Mouse (Mus musculus) heart, embryonic 10.5 days (tissue): ENCODE data around the gene Pld3. TPM values are rescaled to one million over a fixed set of nuclear protein-coding genes. Genes with fewer than 3 reads are reported as not detected.

Source experiments
- DNase-seq: peaks from one replicate; pipeline ENCODE4 v3.0.0-alpha.2; 2017; ENCODE audit warnings: low spot score
- H3K27ac ChIP-seq: fragments of 300-500 bp; sonication (generic); 2 replicates; pipeline ENCODE4 v1.5.1; 2016; ENCODE audit warnings: mild to moderate bottlenecking
- H3K27me3 ChIP-seq: fragments of 300-500 bp; sonication (generic); 2 replicates; pipeline ENCODE4 v1.6.1; 2016; ENCODE audit warnings: mild to moderate bottlenecking; ENCODE audit not compliant: poor library complexity, insufficient read depth, severe bottlenecking
- H3K36me3 ChIP-seq: fragments of 300-500 bp; sonication (generic); 2 replicates; pipeline ENCODE4 v1.6.1; 2016; ENCODE audit warnings: mild to moderate bottlenecking, moderate library complexity
- H3K4me1 ChIP-seq: fragments of 300-500 bp; sonication (generic); 2 replicates; pipeline ENCODE4 v1.6.1; 2016; ENCODE audit warnings: mild to moderate bottlenecking
- H3K4me3 ChIP-seq: fragments of 300-500 bp; sonication (generic); 2 replicates; pipeline ENCODE4 v1.5.1; 2016; ENCODE audit warnings: mild to moderate bottlenecking, moderate library complexity
- H3K9me3 ChIP-seq: fragments of 300-500 bp; sonication (generic); 2 replicates; pipeline ENCODE4 v1.6.1; 2016; ENCODE audit warnings: mild to moderate bottlenecking, moderate library complexity
- WGBS: fragments of 180-500 bp; shearing (Covaris S2); methylation state at CpG from one replicate; pipeline ENCODE4 v1.1.7; 2016; 5-methylcytosine and 5-hydroxymethylcytosine counted together
- polyA plus RNA-seq: library from polyadenylated mRNA; unstranded; fragments of >200 nt; fragmentation: Nextera tagmentation; extraction: Ambion mirVana; gene quantifications from 2 replicates; pipeline ENCODE4 v1.2.1, GENCODE M21; 2016

Gene Pld3
- polyA plus RNA-seq, 1 experiment from 2014 or later, result 54.1 TPM

- Histone ChIP-seq H3K4me1 (peaks cover 27% of the 10 kb centered on the region), H3K27ac (no peak overlapping the region), H3K27me3 (peaks cover 5% of the 10 kb centered on the region; the same call in 1 of the 2 replicates), H3K4me3 (no peak overlapping the region), H3K36me3 (0 out of 2 replicates have a peak, but pooled peaks cover 3% of the 10 kb centered on the region), H3K9me3 (no peaks in the 10 kb centered on the region)
- DNase-seq, result no peak
- whole genome bisulfite sequencing, result 81% methylated on average over 12 of the region's 12 CpGs
These were observed 8.2 kb downstream of the Pld3 start for GRCm38 (mm10) chr7:27544675-27545370.

GRCm38 (mm10) chr7:27543851-27544250 lies 9.2 kb downstream of the Pld3 start:
- no peak overlapping the region for H3K4me3 ChIP-seq
- H3K9me3 ChIP-seq, result no peaks in the 10 kb centered on the region
- 0 out of 2 replicates have a peak, but pooled peaks cover 9% of the 10 kb centered on the region for H3K36me3 ChIP-seq
- WGBS, result 76% methylated on average over 4 of the region's 4 CpGs
- H3K27ac ChIP-seq, result no peak overlapping the region
- H3K4me1 ChIP-seq, result peaks cover 27% of the 10 kb centered on the region
- peaks cover 5% of the 10 kb centered on the region; the same call in 1 of the 2 replicates for H3K27me3 ChIP-seq
- no peak for DNase-seq

DNA sequence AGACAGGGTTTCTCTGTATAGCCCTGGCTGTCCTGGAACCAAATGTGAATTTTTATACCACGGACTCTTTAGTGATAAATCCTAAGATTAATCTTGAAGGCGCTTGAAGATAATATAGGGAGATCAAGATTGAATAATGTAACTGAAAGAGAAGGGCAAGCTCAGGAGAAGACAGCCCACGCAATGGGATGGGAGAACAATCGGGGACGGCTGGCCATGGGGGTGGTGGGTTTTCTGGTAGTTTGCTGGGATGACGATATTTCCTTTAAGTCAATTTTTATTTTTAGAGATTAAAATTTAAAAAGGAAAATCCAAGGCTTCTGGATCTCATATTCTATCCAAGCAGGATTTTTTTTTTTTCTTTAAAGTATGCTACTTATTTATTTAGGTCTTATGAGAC lies 10.0 kb downstream of the Pld3 start:
- 41% methylated on average over 6 of the region's 6 CpGs for WGBS
- H3K4me1 ChIP-seq, result peaks cover 27% of the 10 kb centered on the region
- 0 out of 2 replicates have a peak, but pooled peaks cover 9% of the 10 kb centered on the region for H3K36me3 ChIP-seq
- no peaks in the 10 kb centered on the region for H3K9me3 ChIP-seq
- no peak for DNase-seq
- H3K27ac ChIP-seq, result peak overlapping the region; percentile 75
- peaks cover 5% of the 10 kb centered on the region; the same call in 1 of the 2 replicates for H3K27me3 ChIP-seq
- H3K4me3 ChIP-seq, result peak overlapping the region; percentile 66

DNA sequence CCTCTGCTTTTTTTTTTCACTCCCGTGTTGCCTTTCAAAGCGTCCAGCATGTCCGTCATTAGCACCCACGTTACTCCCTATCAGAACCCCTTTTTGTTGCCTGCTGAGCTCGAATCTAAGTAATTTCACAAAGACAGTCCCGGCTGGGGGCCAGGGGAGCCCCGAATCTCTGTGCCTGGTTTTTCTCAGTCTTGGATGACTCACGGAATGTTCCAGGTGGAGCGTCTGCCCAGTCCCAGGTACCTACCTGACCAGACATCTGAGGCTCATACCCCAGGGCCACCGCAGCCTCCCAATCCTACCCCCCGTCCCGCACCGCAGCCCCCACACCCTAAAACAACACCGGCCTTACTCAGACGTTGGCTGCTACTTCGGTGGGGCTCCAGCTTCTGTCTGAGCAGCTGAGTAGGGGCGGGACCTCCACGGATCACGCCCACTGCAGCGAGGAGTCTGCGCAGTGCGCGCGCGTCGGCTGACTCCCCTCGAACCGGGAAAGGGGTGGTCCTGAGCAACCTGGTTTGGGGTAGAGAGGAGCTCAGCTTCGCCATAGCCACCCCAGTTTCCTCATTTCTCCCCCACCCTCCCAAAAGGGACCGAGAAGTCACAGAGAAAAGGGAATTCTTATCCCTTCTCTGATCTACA lies 10.5 kb downstream of the Pld3 start:
- DNase-seq, result peak; percentile 94
- Histone ChIP-seq H3K27me3 (peaks cover 5% of the 10 kb centered on the region; the same call in 1 of the 2 replicates), H3K9me3 (no peaks in the 10 kb centered on the region), H3K27ac (peak overlapping the region; percentile 75), H3K36me3 (peaks cover 12% of the 10 kb centered on the region; the same call in 1 of the 2 replicates), H3K4me3 (peak overlapping the region; percentile 66), H3K4me1 (peaks cover 27% of the 10 kb centered on the region)
- WGBS, result 2% methylated on average over 30 of the region's 30 CpGs

DNA sequence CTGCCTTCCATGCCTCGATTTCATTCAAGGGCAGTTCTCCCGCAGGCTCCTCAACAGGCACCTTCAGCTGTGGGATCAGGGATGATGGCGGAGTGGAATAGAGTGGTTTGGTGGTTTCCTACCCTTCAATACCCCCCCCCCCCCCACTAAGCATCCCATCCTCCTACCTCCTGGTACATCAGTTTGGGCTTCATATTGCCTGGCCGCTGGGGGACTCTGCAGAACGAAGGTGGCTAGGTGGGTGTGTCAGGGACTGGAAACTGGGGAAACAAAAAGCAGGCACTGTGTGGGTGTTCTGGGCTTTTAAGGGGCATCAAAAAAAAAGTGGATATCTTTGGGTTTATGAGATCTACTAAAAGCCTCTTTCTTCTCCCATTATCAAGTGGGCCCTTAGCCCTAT lies 11.1 kb downstream of the Pld3 start:
- peak overlapping the region; percentile 75; the same call in 1 of the 2 replicates for H3K27ac ChIP-seq
- peaks cover 5% of the 10 kb centered on the region; the same call in 1 of the 2 replicates for H3K27me3 ChIP-seq
- H3K36me3 ChIP-seq, result peaks cover 18% of the 10 kb centered on the region
- peaks cover 27% of the 10 kb centered on the region for H3K4me1 ChIP-seq
- peak overlapping the region; percentile 66 for H3K4me3 ChIP-seq
- DNase-seq, result no peak
- H3K9me3 ChIP-seq, result no peaks in the 10 kb centered on the region
- WGBS, result 55% methylated on average over 5 of the region's 5 CpGs

DNA sequence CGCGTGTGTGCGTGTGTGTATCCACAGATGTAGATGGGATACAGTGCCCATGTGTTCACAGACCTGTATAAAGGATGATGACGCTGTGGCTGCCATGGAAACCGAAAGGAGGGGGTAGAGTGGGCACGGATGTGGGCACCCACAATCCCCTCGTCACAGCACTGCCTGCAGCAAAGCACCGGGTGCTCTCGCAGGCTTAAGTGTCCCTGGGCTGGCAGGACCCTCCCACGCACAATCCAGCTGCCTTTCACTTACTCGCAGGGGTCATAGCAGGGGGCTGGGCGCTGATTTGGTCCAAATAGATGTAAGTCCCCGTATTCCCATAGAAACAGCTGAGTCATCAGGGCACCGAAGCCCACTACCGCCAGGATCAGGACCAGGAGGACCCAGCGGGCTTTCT lies 11.6 kb downstream of the Pld3 start:
- DNase-seq, result no peak
- Histone ChIP-seq H3K36me3 (peaks cover 21% of the 10 kb centered on the region), H3K27me3 (peaks cover 5% of the 10 kb centered on the region; the same call in 1 of the 2 replicates), H3K27ac (no peak overlapping the region), H3K4me1 (peaks cover 27% of the 10 kb centered on the region), H3K4me3 (peak overlapping the region; percentile 5; the same call in 1 of the 2 replicates), H3K9me3 (no peaks in the 10 kb centered on the region)
- 79% methylated on average over 16 of the region's 16 CpGs for WGBS

GRCm38 (mm10) chr7:27540935-27541334 lies 12.1 kb downstream of the Pld3 start:
- no peak for DNase-seq
- Histone ChIP-seq H3K27me3 (peaks cover 5% of the 10 kb centered on the region; the same call in 1 of the 2 replicates), H3K4me3 (no peak overlapping the region; the same call in 1 of the 2 replicates), H3K4me1 (peaks cover 27% of the 10 kb centered on the region), H3K36me3 (peaks cover 26% of the 10 kb centered on the region), H3K27ac (no peak overlapping the region), H3K9me3 (no peaks in the 10 kb centered on the region)
- 80% methylated on average over 6 of the region's 6 CpGs for WGBS

DNA sequence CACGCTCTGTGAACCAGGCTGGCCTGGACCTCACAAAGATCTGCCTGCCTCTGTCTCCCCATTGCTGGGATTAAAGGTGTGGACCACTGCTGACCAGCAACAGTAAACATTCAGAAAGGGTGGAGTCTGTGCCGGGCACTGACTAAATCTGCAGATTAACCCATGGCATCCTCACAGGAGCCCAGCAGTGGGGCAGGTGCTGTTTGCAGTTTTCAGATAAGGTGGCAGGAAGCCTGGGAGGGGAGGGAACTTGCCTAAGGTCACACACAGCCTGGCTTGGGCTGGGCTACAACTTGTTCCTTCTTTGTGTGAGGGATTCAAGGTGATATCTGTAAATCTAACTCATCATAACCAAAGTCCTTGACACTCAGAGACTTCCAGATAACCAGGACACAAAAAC lies 12.5 kb downstream of the Pld3 start:
- WGBS, result 69% methylated on average over 2 of the region's 2 CpGs
- Histone ChIP-seq H3K9me3 (no peaks in the 10 kb centered on the region), H3K4me3 (no peak overlapping the region), H3K4me1 (peaks cover 30% of the 10 kb centered on the region), H3K36me3 (peaks cover 30% of the 10 kb centered on the region), H3K27ac (no peak overlapping the region), H3K27me3 (peaks cover 5% of the 10 kb centered on the region; the same call in 1 of the 2 replicates)
- DNase-seq, result no peak

GRCm38 (mm10) chr7:27538797-27539196 lies 14.2 kb downstream of the Pld3 start:
- Histone ChIP-seq H3K27ac (no peak overlapping the region), H3K27me3 (peaks cover 5% of the 10 kb centered on the region; the same call in 1 of the 2 replicates), H3K36me3 (peaks cover 36% of the 10 kb centered on the region), H3K4me3 (no peak overlapping the region), H3K9me3 (no peaks in the 10 kb centered on the region), H3K4me1 (peaks cover 29% of the 10 kb centered on the region)
- WGBS, result 76% methylated on average over 2 of the region's 2 CpGs
- no peak for DNase-seq

DNA sequence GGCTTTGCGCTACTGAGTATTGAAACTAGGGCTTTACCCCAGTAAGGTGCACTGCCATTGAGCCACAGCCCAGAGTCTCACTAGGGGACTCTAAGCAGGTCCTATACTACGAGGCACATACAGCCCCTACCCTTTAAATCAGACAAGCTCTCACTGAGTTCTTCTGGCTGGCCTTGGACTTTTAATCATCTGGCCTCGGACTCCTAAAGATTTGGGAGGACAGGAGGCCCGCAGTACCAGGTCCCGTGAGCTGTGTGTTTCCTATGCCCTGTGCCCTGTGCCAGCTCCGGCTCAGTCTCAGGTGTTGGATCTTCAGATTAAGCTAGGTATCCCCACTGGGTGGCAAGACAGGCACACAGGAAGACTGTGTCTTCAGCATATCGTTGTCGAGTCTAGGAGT lies 15.0 kb downstream of the Pld3 start:
- Histone ChIP-seq H3K27ac (no peak overlapping the region), H3K9me3 (no peaks in the 10 kb centered on the region), H3K27me3 (peaks cover 5% of the 10 kb centered on the region; the same call in 1 of the 2 replicates), H3K4me1 (peaks cover 26% of the 10 kb centered on the region), H3K36me3 (peaks cover 43% of the 10 kb centered on the region), H3K4me3 (no peak overlapping the region)
- DNase-seq, result no peak
- WGBS, result 85% methylated on average over 8 of the region's 8 CpGs

DNA sequence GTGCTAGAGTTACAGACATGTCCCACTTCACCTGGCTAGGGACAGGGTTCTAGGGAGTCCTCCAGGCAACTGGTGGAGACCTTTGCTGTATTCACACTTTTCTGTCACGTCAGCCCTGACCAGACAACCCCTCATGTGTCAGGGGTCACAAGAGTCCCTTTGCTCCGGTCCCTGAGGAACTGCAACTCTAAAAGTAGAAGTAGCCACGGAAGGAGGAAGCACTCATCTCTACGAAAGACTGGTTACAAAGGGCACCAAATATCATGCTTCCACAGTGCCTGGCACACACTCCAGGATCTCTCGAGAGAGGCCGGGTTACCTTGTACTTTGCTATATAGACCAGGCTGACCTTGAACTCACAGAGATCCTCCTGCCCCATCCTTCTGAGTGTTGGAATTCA lies 16.4 kb downstream of the Pld3 start:
- peaks cover 57% of the 10 kb centered on the region for H3K36me3 ChIP-seq
- WGBS, result 89% methylated on average over 6 of the region's 6 CpGs
- peaks cover 15% of the 10 kb centered on the region for H3K4me1 ChIP-seq

DNA sequence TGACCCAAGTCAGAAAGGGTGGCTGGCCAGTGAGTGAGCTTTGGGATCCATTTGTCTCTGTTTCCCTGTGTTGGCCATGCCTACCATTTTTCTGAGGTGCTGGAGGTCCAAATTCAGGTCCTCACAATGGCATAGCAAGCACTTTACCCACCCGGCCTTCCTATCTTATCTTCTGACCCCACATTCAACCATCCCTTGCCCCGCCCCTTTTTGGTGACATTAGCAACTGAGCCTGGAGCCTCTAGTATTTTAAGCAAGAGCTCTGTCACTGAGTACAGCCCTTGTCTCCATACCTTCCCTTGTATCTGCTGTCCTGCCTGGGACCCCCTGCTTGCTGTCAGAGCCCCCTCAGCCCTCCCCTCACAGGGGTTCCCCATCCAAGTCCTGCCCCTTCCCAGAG lies 17.6 kb downstream of the Pld3 start:
- DNase-seq, result no peak
- 42% methylated on average over 2 of the region's 2 CpGs for WGBS
- peaks cover 6% of the 10 kb centered on the region for H3K4me1 ChIP-seq
- no peak overlapping the region for H3K4me3 ChIP-seq
- H3K27ac ChIP-seq, result no peak overlapping the region
- H3K27me3 ChIP-seq, result no peaks in the 10 kb centered on the region
- H3K9me3 ChIP-seq, result no peaks in the 10 kb centered on the region
- H3K36me3 ChIP-seq, result peaks cover 64% of the 10 kb centered on the region

More for the DNA sequence above, 16.4 kb downstream of the Pld3 start:
- Histone ChIP-seq H3K4me3 (no peak overlapping the region), H3K27me3 (peaks cover 4% of the 10 kb centered on the region; the same call in 1 of the 2 replicates), H3K27ac (no peak overlapping the region), H3K9me3 (no peaks in the 10 kb centered on the region)
- DNase-seq, result no peak

DNA sequence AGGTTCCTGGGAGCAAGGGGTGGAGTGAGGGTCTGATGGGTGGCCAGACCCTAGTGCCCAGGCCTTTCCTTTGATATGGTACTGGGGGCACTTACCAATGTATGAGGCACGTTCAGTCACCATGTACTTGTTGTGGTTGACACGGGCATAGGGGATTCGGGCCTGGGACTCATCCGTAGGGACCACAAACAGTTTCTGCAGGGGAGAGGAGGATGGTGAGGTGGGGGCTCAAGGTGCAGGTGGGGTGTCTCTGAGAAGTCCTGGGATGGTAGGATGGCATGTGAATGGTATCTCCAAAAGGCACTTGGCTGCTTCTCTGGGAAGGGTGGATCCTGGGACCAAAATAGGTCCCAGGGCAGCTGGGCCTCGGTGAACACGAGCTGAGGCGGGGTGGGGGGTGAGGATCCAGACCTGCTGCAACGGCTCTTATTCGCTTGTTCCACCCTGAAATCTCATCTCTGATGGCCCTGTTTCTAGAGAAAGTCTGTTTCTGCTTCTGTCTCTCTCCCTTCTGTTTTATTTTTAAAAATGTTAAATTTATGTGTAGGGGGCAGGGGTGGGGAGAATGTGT lies 20.5 kb downstream of the Pld3 start:
- Histone ChIP-seq H3K9me3 (no peaks in the 10 kb centered on the region), H3K27me3 (no peaks in the 10 kb centered on the region), H3K36me3 (peaks cover 54% of the 10 kb centered on the region), H3K27ac (no peak overlapping the region), H3K4me1 (peaks cover 12% of the 10 kb centered on the region), H3K4me3 (no peak overlapping the region)
- no peak for DNase-seq
- WGBS, result 76% methylated on average over 9 of the region's 9 CpGs
